Mouse (Mus musculus) midbrain, embryonic 14.5 days (tissue): ENCODE data around the gene Olfr1451. TPM values are rescaled to one million over a fixed set of nuclear protein-coding genes. Genes with fewer than 3 reads are reported as not detected.
"Not testable (repeated sequence)": the region's sequence is repeated elsewhere in the genome, so short reads cannot be mapped to it uniquely, and the experiment has no call there.

Experiments
- ATAC-seq: fragments of 200-750 bp; cut with Nextera tagmentation; 2 replicates; pipeline ENCODE4 v1.8.0; 2017; ENCODE audit warnings: moderate number of reproducible peaks, moderate library complexity; ENCODE audit not compliant: low FRiP score, low TSS enrichment
- DNase-seq: peaks from one replicate; pipeline ENCODE4 v3.0.0-alpha.2; 2015
- H3K27ac ChIP-seq: fragments of 300-500 bp; sonication (generic); replicated peaks from 2 replicates; pipeline ENCODE4 v1.5.1; 2014; ENCODE audit warnings: mild to moderate bottlenecking, low read depth, low read length, moderate library complexity
- H3K27me3 ChIP-seq: fragments of 300-500 bp; sonication (generic); 2 replicates; pipeline ENCODE4 v1.6.1; 2014; ENCODE audit warnings: low read length, control low read depth, mixed read lengths; ENCODE audit not compliant: control insufficient read depth, insufficient read depth
- H3K36me3 ChIP-seq: fragments of 300-500 bp; sonication (generic); 2 replicates; pipeline ENCODE4 v1.6.1; 2014; ENCODE audit warnings: low read length, control low read depth; ENCODE audit not compliant: control insufficient read depth, insufficient read depth
- H3K4me1 ChIP-seq: fragments of 300-500 bp; sonication (generic); 2 replicates; pipeline ENCODE4 v1.6.1; 2014; ENCODE audit warnings: mild to moderate bottlenecking, antibody characterized with exemption, low read length, control low read depth; ENCODE audit not compliant: control insufficient read depth, insufficient read depth
- H3K4me2 ChIP-seq: fragments of 300-500 bp; sonication (generic); 2 replicates; pipeline ENCODE4 v1.6.1; 2014; ENCODE audit warnings: mild to moderate bottlenecking, low read length, moderate library complexity
- H3K4me3 ChIP-seq: fragments of 300-500 bp; sonication (generic); replicated peaks from 2 replicates; pipeline ENCODE4 v1.5.1; 2014; ENCODE audit warnings: low read depth, low read length
- H3K9ac ChIP-seq: fragments of 300-500 bp; sonication (generic); replicated peaks from 2 replicates; pipeline ENCODE4 v1.6.1; 2014; ENCODE audit warnings: mild to moderate bottlenecking, low read length, moderate library complexity
- H3K9me3 ChIP-seq: fragments of 300-500 bp; sonication (generic); 2 replicates; pipeline ENCODE4 v1.6.1; 2016; ENCODE audit warnings: low read length, control low read depth, mixed read lengths; ENCODE audit not compliant: control insufficient read depth
- WGBS: fragments of 180-500 bp; shearing (Covaris S2); extraction: QIAGEN DNeasy Blood & Tissue Kit; methylation state at CpG from one replicate; pipeline ENCODE4 v1.1.7; 2014; 5-methylcytosine and 5-hydroxymethylcytosine counted together
- polyA plus RNA-seq: library from polyadenylated mRNA; unstranded; fragments of >200 nt; fragmentation: Nextera tagmentation; extraction: Ambion mirVana; gene quantifications from 2 replicates; pipeline ENCODE4 v1.2.1, GENCODE M21; 2014

Gene Olfr1451
- polyA plus RNA-seq: not detected in 2 replicates

DNA sequence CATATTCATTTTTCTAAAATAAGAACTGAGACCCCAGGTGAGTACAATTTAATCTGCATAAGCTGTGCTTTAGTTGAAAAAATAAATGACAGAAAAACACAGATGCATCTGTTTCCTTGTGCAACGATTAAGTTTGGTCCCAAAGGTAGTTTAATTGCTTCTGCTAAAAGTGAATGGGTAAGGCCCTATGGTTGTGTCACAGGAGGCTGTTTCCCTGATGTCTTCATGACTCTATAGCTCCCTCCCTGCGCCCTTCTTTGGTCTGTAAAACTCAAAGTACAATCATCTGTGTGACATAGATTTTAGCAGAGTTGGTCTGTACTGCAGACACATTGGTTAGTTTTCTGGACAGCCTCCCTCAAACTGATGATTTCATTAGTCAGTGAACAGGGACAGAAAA lies at the start of gene Olfr1451:
Gene Olfr1451, plus strand, starts transcription at position 301 of the 400 bp plus-strand sequence.
- 70% methylated on average over 2 of the region's 2 CpGs for WGBS
- H3K4me2 ChIP-seq: no peak within 1 kb of the TSS
- no peak for ATAC-seq
- H3K4me1 ChIP-seq: no peaks in the 10 kb centered on the region
- no peaks in the 10 kb centered on the region for H3K36me3 ChIP-seq
- H3K27ac ChIP-seq: no peak within 1 kb of the TSS
- peaks cover 9% of the 10 kb centered on the region; the same call in 1 of the 2 replicates for H3K9me3 ChIP-seq
- H3K4me3 ChIP-seq: no peak within 1 kb of the TSS
- no peaks in the 10 kb centered on the region for H3K27me3 ChIP-seq
- no peak within 1 kb of the TSS for H3K9ac ChIP-seq
- DNase-seq: no peak

DNA sequence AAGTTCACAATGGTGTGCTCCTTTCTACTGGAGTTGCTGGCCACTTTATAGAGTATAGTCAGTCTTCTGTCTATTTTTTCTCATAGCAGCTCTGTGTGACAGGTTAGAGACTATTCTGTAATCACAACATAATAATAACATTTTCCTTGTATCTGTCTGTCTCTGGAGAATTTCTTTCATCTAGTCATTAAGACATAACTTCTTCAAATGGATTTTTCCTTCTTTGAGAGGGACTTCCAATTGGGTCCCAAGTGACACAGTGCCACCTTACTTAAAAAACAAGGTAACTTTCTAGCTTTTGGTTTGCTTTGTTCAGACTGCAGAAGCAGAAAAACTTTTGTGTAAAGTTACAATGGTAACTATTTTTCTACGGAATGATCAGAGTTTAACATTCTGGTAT lies 44.9 kb upstream of the Olfr1451 start, which contains the start of gene Olfr1450:
Gene Olfr1450, plus strand, starts transcription at position 301 of the 400 bp plus-strand sequence.
- Histone ChIP-seq H3K4me2 (no peak within 1 kb of the TSS), H3K27me3 (no peaks in the 10 kb centered on the region), H3K36me3 (no peaks in the 10 kb centered on the region), H3K9ac (no peak within 1 kb of the TSS), H3K4me3 (no peak within 1 kb of the TSS), H3K4me1 (no peaks in the 10 kb centered on the region), H3K27ac (no peak within 1 kb of the TSS), H3K9me3 (peaks cover 9% of the 10 kb centered on the region)
- DNase-seq (no peak), ATAC-seq (no peak)
- WGBS: 86% methylated on average over 1 of the region's 1 CpGs

GRCm38 (mm10) chr19:12970082-12970481 lies 24.7 kb upstream of the Olfr1451 start:
- WGBS: 83% methylated on average over 5 of the region's 5 CpGs

DNA sequence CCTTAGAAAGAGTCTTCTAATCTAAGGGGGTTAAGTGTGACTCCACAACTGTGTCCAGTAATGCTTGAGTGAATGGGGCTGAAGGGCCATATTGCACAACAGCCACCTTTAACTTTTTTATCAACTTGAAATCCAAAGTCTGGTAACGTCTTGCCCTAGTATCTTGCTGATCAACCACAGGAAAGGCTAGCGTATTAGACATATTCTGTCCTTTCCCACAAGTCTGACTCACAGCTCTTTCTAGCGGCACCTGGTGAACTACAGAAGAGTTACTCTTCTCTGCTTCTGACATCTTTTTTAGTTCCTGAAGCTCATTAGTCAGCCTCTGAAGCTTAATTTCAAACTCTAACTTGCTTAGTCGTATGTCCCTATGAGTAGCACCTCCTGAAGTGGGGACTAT lies 2.5 kb upstream of the Olfr1451 start:
- not testable (repeated sequence) for H3K9ac ChIP-seq, H3K36me3 ChIP-seq, H3K27ac ChIP-seq, H3K9me3 ChIP-seq, ATAC-seq, H3K4me1 ChIP-seq, H3K27me3 ChIP-seq, DNase-seq, H3K4me3 ChIP-seq, H3K4me2 ChIP-seq
- 96% methylated on average over 4 of the region's 4 CpGs for WGBS

More at GRCm38 (mm10) chr19:12970082-12970481, 24.7 kb upstream of the Olfr1451 start:
- H3K4me3 ChIP-seq, H3K4me1 ChIP-seq, ATAC-seq, H3K9ac ChIP-seq, DNase-seq, H3K27me3 ChIP-seq, H3K36me3 ChIP-seq, H3K27ac ChIP-seq, H3K4me2 ChIP-seq: not testable (repeated sequence)
- peaks cover 13% of the 10 kb centered on the region for H3K9me3 ChIP-seq

DNA sequence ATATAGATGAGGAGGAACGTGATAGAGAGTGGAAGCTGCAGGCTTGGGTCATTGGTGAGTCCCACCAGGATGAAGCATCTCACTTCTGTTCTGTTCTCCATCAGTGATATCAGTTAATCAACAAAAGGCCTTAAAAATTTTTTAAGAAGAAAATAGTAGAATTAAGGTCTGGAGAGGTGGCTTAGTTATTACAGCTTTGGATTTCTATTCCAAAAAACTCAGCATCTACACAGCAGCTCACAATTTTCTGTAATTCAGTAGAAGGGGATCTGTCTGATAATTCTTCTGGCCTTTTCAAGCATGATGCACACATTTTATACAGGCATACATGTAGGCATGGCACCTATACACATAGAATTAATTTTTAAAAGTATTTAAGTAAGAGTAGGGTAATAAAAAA lies 33.4 kb downstream of the Olfr1451 start, which contains the start of gene Olfr1453:
Gene Olfr1453, minus strand, starts transcription at position 101 of the 400 bp plus-strand sequence.
- WGBS: 56% methylated on average over 1 of the region's 1 CpGs
- H3K4me1 ChIP-seq: no peaks in the 10 kb centered on the region
- no peak within 1 kb of the TSS for H3K4me2 ChIP-seq
- DNase-seq (no peak), ATAC-seq (no peak)
- no peak within 1 kb of the TSS for H3K27ac ChIP-seq
- no peak within 1 kb of the TSS for H3K4me3 ChIP-seq
- H3K27me3 ChIP-seq: no peaks in the 10 kb centered on the region
- no peaks in the 10 kb centered on the region for H3K36me3 ChIP-seq
- H3K9ac ChIP-seq: no peak within 1 kb of the TSS
- peaks cover 4% of the 10 kb centered on the region for H3K9me3 ChIP-seq

Other genes starting within 250 kb of the Olfr1451 start
- gene Cntf, start 229.4 kb upstream of the Olfr1451 start, polyA plus RNA-seq: 1.9 TPM in 1 of 2 replicates, not detected in the other
- 10.6 and 15.3 TPM in 2 replicates for gene Zfp91, start 198.9 kb upstream of the Olfr1451 start, polyA plus RNA-seq
- gene Lpxn, start 198.8 kb upstream of the Olfr1451 start, polyA plus RNA-seq: 0.46 and 1.3 TPM in 2 replicates
- not detected in 2 replicates for gene Gm5244, start 148.3 kb upstream of the Olfr1451 start, polyA plus RNA-seq
- not detected in 2 replicates for gene Olfr1444, start 137.7 kb upstream of the Olfr1451 start, polyA plus RNA-seq
- gene Olfr1445, start 111.2 kb upstream of the Olfr1451 start, polyA plus RNA-seq: not detected in 2 replicates
- gene Olfr1446, start 101.5 kb upstream of the Olfr1451 start, polyA plus RNA-seq: not detected in 2 replicates
- not detected in 2 replicates for gene Olfr1447, start 91.3 kb upstream of the Olfr1451 start, polyA plus RNA-seq
- gene Olfr1448, start 70.6 kb upstream of the Olfr1451 start, polyA plus RNA-seq: not detected in 2 replicates
- gene Olfr1449, start 64.2 kb upstream of the Olfr1451 start, polyA plus RNA-seq: not detected in 2 replicates
- not detected in 2 replicates for gene Olfr1450, start 44.8 kb upstream of the Olfr1451 start, polyA plus RNA-seq
- gene Olfr1453, start 33.3 kb downstream of the Olfr1451 start, polyA plus RNA-seq: not detected in 2 replicates
- gene Olfr1454, start 65.6 kb downstream of the Olfr1451 start, polyA plus RNA-seq: not detected in 2 replicates
- gene Olfr1457, start 102.9 kb downstream of the Olfr1451 start, polyA plus RNA-seq: not detected in 2 replicates
- gene Olfr1458, start 111.8 kb downstream of the Olfr1451 start, polyA plus RNA-seq: not detected in 2 replicates
- not detected in 2 replicates for gene Olfr1459, start 154.5 kb downstream of the Olfr1451 start, polyA plus RNA-seq
- not detected in 2 replicates for gene Olfr1461, start 168.0 kb downstream of the Olfr1451 start, polyA plus RNA-seq
- not detected in 2 replicates for gene Olfr1462, start 190.7 kb downstream of the Olfr1451 start, polyA plus RNA-seq
- not detected in 2 replicates for gene Olfr1463, start 236.3 kb downstream of the Olfr1451 start, polyA plus RNA-seq